Mouse (Mus musculus): ENCODE measurements around the gene Pla2g2d. TPM values are rescaled to one million over a fixed set of nuclear protein-coding genes. Genes with fewer than 3 reads are reported as not detected.

The Pla2g2d gene
- polyA plus RNA-seq, 1 experiment: 7.8 TPM

DNA sequence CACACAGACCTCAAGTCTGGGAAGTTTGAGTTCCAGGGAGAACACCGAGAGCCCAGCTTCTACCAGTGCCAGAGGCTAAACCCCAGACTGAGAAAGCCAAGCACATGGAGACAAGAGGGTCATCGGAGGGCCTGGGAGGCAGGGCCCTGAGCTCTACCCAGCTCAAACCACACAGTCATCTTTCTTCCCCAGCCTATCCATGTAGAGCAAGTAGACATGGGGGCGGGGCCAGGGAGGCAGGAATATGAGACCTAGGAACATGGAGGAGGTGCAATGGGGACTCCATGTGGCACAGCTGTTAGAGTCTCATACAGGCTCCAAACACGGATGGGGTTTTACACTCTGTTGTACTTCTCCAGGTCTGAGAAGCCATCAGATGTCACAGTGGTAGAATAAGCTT lies 29.7 kb upstream of the Pla2g2d start:
- no peak overlapping the region for H3K27ac ChIP-seq (ENCODE audit: insufficient read depth, low read depth, low read length)
- TF ChIP-seq CTCF (IDR thresholded peaks at IDR 0.05; ENCODE audit: extremely low read depth, insufficient read length, insufficient replicate concordance, low read depth, low read length) (no peak), POLR2A (IDR thresholded peaks at IDR 0.05; ENCODE audit: low read depth, low read length) (no peak)
- no peaks in the 10 kb centered on the region for H3K36me3 ChIP-seq (ENCODE audit: control insufficient read depth, insufficient read depth, low read length)
- WGBS: 75% methylated on average over 4 of the region's 4 CpGs
- H3K4me1 ChIP-seq (ENCODE audit: control insufficient read depth, insufficient read depth, insufficient read length, low read length): peaks cover 7% of the 10 kb centered on the region
- no peaks in the 10 kb centered on the region for H3K27me3 ChIP-seq (ENCODE audit: control insufficient read depth, insufficient read depth, low read length)
- H3K4me3 ChIP-seq (ENCODE audit: low read depth, low read length): no peak overlapping the region

DNA sequence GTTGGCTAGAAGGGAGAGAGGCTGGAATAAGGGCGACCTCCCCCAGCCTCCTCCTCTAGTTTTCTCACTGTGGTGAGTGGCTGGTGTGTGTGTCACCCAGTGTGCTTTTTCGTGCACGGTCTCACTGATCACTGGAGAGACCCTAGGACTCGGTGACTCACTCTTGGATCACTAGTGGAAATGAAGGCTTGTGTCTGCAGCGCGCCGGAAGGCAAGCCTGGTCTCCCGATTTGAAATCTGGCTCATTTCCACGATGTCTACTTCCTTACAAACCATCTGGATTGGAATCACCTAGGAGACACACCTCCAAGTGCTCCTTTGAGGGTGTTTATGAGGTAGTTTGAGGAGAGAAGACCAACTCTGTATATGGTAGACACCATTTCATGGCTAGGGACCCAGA lies 28.7 kb upstream of the Pla2g2d start:
- no peaks in the 10 kb centered on the region for H3K27me3 ChIP-seq (ENCODE audit: control insufficient read depth, insufficient read depth, low read length)
- no peak overlapping the region for H3K27ac ChIP-seq (ENCODE audit: insufficient read depth, low read depth, low read length)
- H3K36me3 ChIP-seq (ENCODE audit: control insufficient read depth, insufficient read depth, low read length): no peaks in the 10 kb centered on the region
- H3K4me3 ChIP-seq (ENCODE audit: low read depth, low read length): no peak overlapping the region
- H3K4me1 ChIP-seq (ENCODE audit: control insufficient read depth, insufficient read depth, insufficient read length, low read length): peaks cover 7% of the 10 kb centered on the region
- 63% methylated on average over 9 of the region's 9 CpGs for WGBS
- TF ChIP-seq POLR2A (IDR thresholded peaks at IDR 0.05; ENCODE audit: low read depth, low read length) (no peak), CTCF (IDR thresholded peaks at IDR 0.05; ENCODE audit: extremely low read depth, insufficient read length, insufficient replicate concordance, low read depth, low read length) (no peak)

DNA sequence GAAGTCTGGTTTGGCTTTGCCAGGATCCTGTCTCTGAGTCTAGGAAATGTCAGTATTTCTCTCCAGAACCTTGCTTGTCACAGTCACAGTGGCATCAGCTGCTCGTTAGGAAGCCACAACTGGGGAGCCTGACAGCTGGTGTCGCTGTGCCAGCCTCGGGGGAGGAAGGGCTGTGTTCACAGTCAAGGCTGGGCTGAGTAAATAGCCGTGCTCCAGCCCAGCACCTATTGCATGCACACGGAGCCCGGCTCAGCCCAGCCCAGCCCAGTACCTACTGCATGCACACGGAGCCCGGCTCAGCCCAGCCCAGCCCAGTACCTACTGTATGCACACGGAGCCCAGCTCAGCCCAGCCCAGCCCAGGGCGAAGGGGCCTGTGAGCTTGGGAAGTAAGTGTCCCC lies 27.7 kb upstream of the Pla2g2d start:
- H3K36me3 ChIP-seq (ENCODE audit: control insufficient read depth, insufficient read depth, low read length): no peaks in the 10 kb centered on the region
- WGBS: 19% methylated on average over 10 of the region's 10 CpGs
- no peak for TF ChIP-seq CTCF (IDR thresholded peaks at IDR 0.05; ENCODE audit: extremely low read depth, insufficient read length, insufficient replicate concordance, low read depth, low read length)
- no peak for TF ChIP-seq POLR2A (IDR thresholded peaks at IDR 0.05; ENCODE audit: low read depth, low read length)
- no peaks in the 10 kb centered on the region for H3K27me3 ChIP-seq (ENCODE audit: control insufficient read depth, insufficient read depth, low read length)
- H3K4me1 ChIP-seq (ENCODE audit: control insufficient read depth, insufficient read depth, insufficient read length, low read length): peaks cover 7% of the 10 kb centered on the region
- H3K27ac ChIP-seq (ENCODE audit: insufficient read depth, low read depth, low read length): peak overlapping the region; percentile 63
- no peak overlapping the region for H3K4me3 ChIP-seq (ENCODE audit: low read depth, low read length)

DNA sequence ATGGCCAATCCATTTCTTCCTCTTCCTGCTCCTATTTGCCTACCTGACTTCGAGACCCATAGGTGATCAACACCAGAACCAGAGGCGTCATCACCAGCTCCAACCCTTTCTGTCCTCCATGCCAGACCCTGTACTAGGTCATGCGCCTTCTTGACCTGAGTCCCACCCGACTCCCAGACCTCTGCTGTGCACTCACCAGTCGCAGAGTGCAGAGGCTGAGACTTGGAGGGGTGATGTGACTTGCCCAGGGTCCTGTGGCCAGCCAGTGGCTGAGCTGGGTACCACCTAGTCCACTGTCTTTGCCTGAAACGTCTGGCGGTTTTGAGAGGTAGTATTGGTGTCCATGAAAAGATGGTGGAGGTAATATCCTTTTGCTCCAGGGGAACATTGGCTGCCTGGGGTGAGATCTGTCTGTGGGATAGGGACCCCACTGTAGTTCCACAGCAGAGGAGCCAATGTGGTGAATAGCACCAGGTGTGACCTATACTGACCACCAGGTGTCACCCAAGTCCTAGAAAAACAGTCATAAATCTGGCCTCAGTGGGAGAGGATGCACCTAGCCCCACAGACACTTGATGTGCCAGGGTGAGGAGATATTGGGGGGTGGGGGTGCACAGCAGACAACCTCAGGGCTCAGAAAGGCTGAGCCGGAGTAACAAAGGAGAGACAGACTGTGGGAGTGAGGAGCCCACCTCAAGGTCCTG lies 27.0 kb upstream of the Pla2g2d start:
- Histone ChIP-seq H3K36me3 (ENCODE audit: control insufficient read depth, insufficient read depth, low read length) (no peaks in the 10 kb centered on the region), H3K27ac (ENCODE audit: insufficient read depth, low read depth, low read length) (0 out of 2 replicates have a peak overlapping the region, but pooled peaks have one; percentile 13), H3K4me3 (ENCODE audit: low read depth, low read length) (no peak overlapping the region), H3K27me3 (ENCODE audit: control insufficient read depth, insufficient read depth, low read length) (no peaks in the 10 kb centered on the region), H3K4me1 (ENCODE audit: control insufficient read depth, insufficient read depth, insufficient read length, low read length) (peaks cover 7% of the 10 kb centered on the region)
- 40% methylated on average over 8 of the region's 8 CpGs for WGBS
- no peak for TF ChIP-seq POLR2A (IDR thresholded peaks at IDR 0.05; ENCODE audit: low read depth, low read length)
- TF ChIP-seq CTCF (IDR thresholded peaks at IDR 0.05; ENCODE audit: extremely low read depth, insufficient read length, insufficient replicate concordance, low read depth, low read length): peak; percentile 57; the same call in 1 of the 2 replicates

DNA sequence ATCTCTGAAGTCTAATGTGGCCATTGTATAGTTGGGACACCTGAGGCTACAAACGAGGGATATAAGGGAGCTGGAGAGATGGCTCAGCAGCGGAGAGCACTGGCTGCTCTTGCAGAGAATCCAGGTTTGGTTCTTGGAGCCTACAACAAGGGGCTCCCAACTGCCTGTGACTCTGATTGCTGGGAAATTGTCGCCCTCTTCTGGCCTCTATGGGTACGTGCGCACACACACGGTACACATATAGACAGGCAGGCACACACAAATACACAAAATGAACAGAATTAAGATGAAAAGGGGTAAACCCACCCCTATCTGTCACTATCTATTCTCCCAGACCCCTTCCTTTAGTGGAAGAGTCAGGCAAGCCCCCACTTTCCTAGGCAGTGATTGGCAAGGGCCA lies 22.9 kb upstream of the Pla2g2d start:
- WGBS: 97% methylated on average over 6 of the region's 6 CpGs
- Histone ChIP-seq H3K36me3 (ENCODE audit: control insufficient read depth, insufficient read depth, low read length) (no peaks in the 10 kb centered on the region), H3K27me3 (ENCODE audit: control insufficient read depth, insufficient read depth, low read length) (no peaks in the 10 kb centered on the region), H3K4me3 (ENCODE audit: low read depth, low read length) (no peak overlapping the region), H3K27ac (ENCODE audit: insufficient read depth, low read depth, low read length) (no peak overlapping the region), H3K4me1 (ENCODE audit: control insufficient read depth, insufficient read depth, insufficient read length, low read length) (peaks cover 12% of the 10 kb centered on the region)
- no peak for TF ChIP-seq POLR2A (IDR thresholded peaks at IDR 0.05; ENCODE audit: low read depth, low read length)
- TF ChIP-seq CTCF (IDR thresholded peaks at IDR 0.05; ENCODE audit: extremely low read depth, insufficient read length, insufficient replicate concordance, low read depth, low read length): no peak

DNA sequence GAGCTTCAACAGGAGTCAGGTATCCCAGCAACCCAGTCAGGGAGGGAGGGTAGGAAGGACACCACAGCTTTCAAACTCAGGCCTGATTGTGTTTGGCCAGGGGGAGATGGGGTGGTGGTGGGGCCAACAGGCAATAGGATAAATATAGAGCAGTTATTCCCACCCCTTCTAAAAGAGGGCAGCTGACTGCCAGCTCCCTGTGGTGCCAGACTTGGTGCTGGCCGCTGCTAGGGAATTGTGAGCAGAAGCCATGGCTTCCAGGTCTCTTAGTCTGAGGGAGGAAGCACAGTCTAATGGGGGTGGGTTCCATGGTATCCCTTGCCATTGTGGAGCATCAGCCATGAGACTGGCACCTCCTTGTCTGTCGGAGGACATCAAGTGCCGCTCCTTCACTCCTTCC lies 21.9 kb upstream of the Pla2g2d start:
- Histone ChIP-seq H3K4me1 (ENCODE audit: control insufficient read depth, insufficient read depth, insufficient read length, low read length) (peaks cover 5% of the 10 kb centered on the region; the same call in 1 of the 2 replicates), H3K27me3 (ENCODE audit: control insufficient read depth, insufficient read depth, low read length) (no peaks in the 10 kb centered on the region), H3K4me3 (ENCODE audit: low read depth, low read length) (no peak overlapping the region), H3K36me3 (ENCODE audit: control insufficient read depth, insufficient read depth, low read length) (no peaks in the 10 kb centered on the region), H3K27ac (ENCODE audit: insufficient read depth, low read depth, low read length) (no peak overlapping the region)
- WGBS: 97% methylated on average over 3 of the region's 3 CpGs
- TF ChIP-seq CTCF (IDR thresholded peaks at IDR 0.05; ENCODE audit: extremely low read depth, insufficient read length, insufficient replicate concordance, low read depth, low read length) (no peak), POLR2A (IDR thresholded peaks at IDR 0.05; ENCODE audit: low read depth, low read length) (no peak)

DNA sequence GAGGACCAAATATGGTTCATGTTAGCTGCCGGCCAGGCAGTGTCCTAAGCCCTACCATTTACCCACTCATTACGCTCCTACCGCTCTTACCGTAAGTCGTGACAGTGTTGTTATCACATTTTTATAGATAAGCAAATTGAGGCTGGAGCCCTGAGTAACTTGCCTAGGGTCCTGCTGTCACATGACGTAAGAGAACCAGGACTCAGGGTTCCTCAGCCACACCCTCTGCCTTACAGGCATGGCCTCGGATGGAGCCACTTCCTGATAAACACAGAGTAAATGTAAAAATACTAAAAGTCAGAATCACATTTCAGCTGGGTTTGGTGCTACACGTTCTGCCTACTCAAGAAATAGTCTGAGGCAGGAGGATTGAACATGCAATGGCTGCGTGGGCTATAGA lies 21.1 kb upstream of the Pla2g2d start:
- Histone ChIP-seq H3K4me1 (ENCODE audit: control insufficient read depth, insufficient read depth, insufficient read length, low read length) (peaks cover 5% of the 10 kb centered on the region; the same call in 1 of the 2 replicates), H3K27ac (ENCODE audit: insufficient read depth, low read depth, low read length) (no peak overlapping the region), H3K27me3 (ENCODE audit: control insufficient read depth, insufficient read depth, low read length) (no peaks in the 10 kb centered on the region), H3K36me3 (ENCODE audit: control insufficient read depth, insufficient read depth, low read length) (no peaks in the 10 kb centered on the region), H3K4me3 (ENCODE audit: low read depth, low read length) (no peak overlapping the region)
- WGBS: 37% methylated on average over 9 of the region's 9 CpGs
- TF ChIP-seq POLR2A (IDR thresholded peaks at IDR 0.05; ENCODE audit: low read depth, low read length) (no peak), CTCF (IDR thresholded peaks at IDR 0.05; ENCODE audit: extremely low read depth, insufficient read length, insufficient replicate concordance, low read depth, low read length) (no peak)
